Mouse (Mus musculus) C2C12 (cell line): ENCODE data around the gene Gm27021. TPM values are rescaled to one million over a fixed set of nuclear protein-coding genes. Genes with fewer than 3 reads are reported as not detected.

ENCODE experiments used
- H3K27me3 ChIP-seq: one replicate; pipeline ENCODE4 v1.6.1; 2011; ENCODE audit not compliant: control insufficient read depth, insufficient read depth, insufficient read length
- H3K36me3 ChIP-seq: one replicate; pipeline ENCODE4 v1.6.1; 2011; ENCODE audit not compliant: control insufficient read depth, insufficient read depth
- H3K4me3 ChIP-seq: one replicate; pipeline ENCODE4 v1.5.1; 2011; ENCODE audit warnings: mild to moderate bottlenecking, control low read depth; ENCODE audit not compliant: poor library complexity, insufficient read depth, severe bottlenecking
- H3K79me2 ChIP-seq: one replicate; pipeline ENCODE4 v1.6.1; 2011; ENCODE audit not compliant: control insufficient read depth, insufficient read depth
- H3K79me3 ChIP-seq: one replicate; pipeline ENCODE4 v1.6.1; 2011; ENCODE audit warnings: low read depth, control low read depth
- H3ac ChIP-seq: one replicate; pipeline ENCODE3; 2011; ENCODE audit warnings: low read depth; ENCODE audit not compliant: control insufficient read depth, insufficient read length
- CEBPB ChIP-seq: IDR thresholded peaks from one replicate; pipeline ENCODE4 v1.6.1; 2011; ENCODE audit warnings: low read depth, mild to moderate bottlenecking, control low read depth, moderate library complexity
- CTCF ChIP-seq: IDR thresholded peaks from one replicate; pipeline ENCODE4 v1.5.1; 2011; ENCODE audit not compliant: control insufficient read depth, insufficient read depth, insufficient read length
- FOSL1 ChIP-seq: IDR thresholded peaks from one replicate; pipeline ENCODE4 v1.8.0; 2011; ENCODE audit warnings: mild to moderate bottlenecking, low read length; ENCODE audit not compliant: poor library complexity, insufficient read depth, severe bottlenecking
- MAX ChIP-seq: IDR thresholded peaks from one replicate; pipeline ENCODE4 v1.6.1; 2011; ENCODE audit warnings: mild to moderate bottlenecking, control low read depth
- MYOD1 ChIP-seq: IDR thresholded peaks from one replicate; pipeline ENCODE4 v1.6.1; 2011; ENCODE audit warnings: low read depth; ENCODE audit not compliant: control insufficient read depth, insufficient read length
- MYOG ChIP-seq: IDR thresholded peaks from one replicate; pipeline ENCODE4 v1.6.1; 2011; ENCODE audit not compliant: control insufficient read depth, insufficient read length; ENCODE audit errors: extremely low read depth
- USF1 ChIP-seq: IDR thresholded peaks from one replicate; pipeline ENCODE4 v1.6.1; 2011; ENCODE audit warnings: low read depth, mild to moderate bottlenecking, control low read depth, moderate library complexity
- polyA plus RNA-seq: library from polyadenylated mRNA; unstranded; fragments of >200 nt; fragmentation: generic; extraction: Trizol; gene quantifications from one replicate; pipeline ENCODE4 v1.2.1, GENCODE M21; 2012; ENCODE audit warnings: missing spikeins

Gene Gm27021
- polyA plus RNA-seq, 1 experiment: 2.3 TPM

DNA sequence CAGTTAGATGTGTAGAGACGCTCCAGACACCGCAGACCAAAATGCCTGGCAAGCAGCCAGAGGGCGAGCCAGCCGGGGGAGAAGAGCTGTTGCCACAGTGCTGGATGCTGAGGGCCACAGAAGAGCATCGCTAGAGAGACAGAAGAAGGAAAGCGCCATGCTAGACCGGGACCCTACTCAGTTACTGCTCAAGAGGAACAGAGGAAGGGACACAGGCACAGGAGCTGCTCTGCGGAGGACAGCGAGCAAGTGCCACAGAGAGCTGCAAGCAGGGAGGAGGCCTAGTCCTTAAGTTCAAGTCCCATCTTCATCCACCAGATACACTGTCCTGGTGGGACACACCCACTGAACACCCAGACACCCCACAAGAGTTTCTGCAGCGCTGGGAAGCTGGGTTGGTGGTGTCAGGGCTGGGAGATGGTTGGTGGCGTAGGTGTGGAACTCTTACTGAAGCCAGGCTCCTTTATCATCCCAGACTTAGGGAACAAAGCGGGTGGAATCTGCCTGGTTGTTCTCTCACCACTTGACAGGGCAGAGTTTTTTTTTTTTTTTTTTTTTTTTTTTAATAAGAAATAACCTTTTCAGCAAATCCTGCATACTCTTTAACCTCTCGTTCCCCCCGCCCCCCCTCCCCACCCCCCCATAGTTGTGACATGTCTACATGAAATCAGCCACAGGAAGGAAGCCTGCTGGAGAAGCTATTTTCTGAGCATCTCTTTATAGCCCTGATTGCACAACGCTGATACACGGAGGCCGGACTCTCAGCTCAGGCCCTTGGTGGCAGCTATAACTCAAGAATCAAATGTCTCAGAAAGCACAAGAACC, 29.5 kb upstream of the Gm27021 start:
- Histone ChIP-seq H3K79me3 (no peaks in the 10 kb centered on the region), H3K4me3 (no peak overlapping the region), H3K36me3 (no peaks in the 10 kb centered on the region), H3ac (no peak overlapping the region), H3K79me2 (no peaks in the 10 kb centered on the region), H3K27me3 (peaks cover 52% of the 10 kb centered on the region)
- no peak for TF ChIP-seq MAX
- TF ChIP-seq USF1: no peak

- Histone ChIP-seq H3K79me2 (no peaks in the 10 kb centered on the region), H3K27me3 (peaks cover 45% of the 10 kb centered on the region), H3ac (no peak overlapping the region), H3K36me3 (no peaks in the 10 kb centered on the region), H3K79me3 (no peaks in the 10 kb centered on the region), H3K4me3 (no peak overlapping the region)
- no peak for TF ChIP-seq MAX
- TF ChIP-seq MYOD1: no peak
- no peak for TF ChIP-seq MYOG
- TF ChIP-seq CTCF: no peak
- TF ChIP-seq CEBPB: no peak
- TF ChIP-seq USF1: no peak
- TF ChIP-seq FOSL1: no peak
These were observed 28.7 kb upstream of the Gm27021 start for GRCm38 (mm10) chr8:120696401-120697153.

DNA sequence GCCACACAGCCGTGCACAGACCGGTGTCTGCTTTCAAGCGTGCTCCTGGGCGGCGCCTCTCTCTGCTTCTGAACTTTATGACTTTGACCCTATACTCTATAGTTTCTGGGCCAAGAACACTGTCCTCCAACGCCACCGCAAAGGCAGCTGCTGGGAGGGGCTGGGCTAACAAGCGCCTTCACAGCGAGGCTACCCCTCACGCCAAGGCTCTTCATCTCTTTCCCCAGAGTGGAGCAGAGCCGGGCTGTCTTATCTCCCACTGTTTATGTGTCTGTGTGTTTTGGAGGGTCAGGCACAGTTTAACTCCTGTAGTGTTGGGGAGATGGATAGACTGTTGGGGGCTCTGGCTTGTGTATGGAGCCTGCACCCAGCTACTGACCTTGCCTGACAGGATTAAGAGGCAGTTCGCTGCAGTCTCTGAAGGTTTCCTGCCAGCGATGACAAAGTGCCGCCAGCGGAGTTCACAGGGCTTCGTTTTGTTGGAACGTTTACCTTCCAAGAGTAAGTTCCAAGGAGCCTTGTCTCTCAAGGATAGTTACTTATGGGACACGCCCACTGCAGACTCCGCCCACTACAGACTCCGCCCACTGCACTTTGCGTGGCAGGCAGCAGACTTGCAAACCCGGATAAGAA, 26.1 kb upstream of the Gm27021 start:
- H3K79me2 ChIP-seq: no peaks in the 10 kb centered on the region

GRCm38 (mm10) chr8:120692934-120693333, 25.1 kb upstream of the Gm27021 start:
- no peaks in the 10 kb centered on the region for H3K36me3 ChIP-seq
- H3K79me2 ChIP-seq: no peaks in the 10 kb centered on the region
- H3ac ChIP-seq: no peak overlapping the region
- no peak for TF ChIP-seq CEBPB
- no peak for TF ChIP-seq MYOD1
- no peak for TF ChIP-seq USF1
- TF ChIP-seq MYOG: no peak
- TF ChIP-seq FOSL1: no peak
- no peak for TF ChIP-seq MAX
- no peak for TF ChIP-seq CTCF
- H3K79me3 ChIP-seq: no peaks in the 10 kb centered on the region
- H3K4me3 ChIP-seq: no peak overlapping the region
- H3K27me3 ChIP-seq: peaks cover 51% of the 10 kb centered on the region

More for the DNA sequence above, 26.1 kb upstream of the Gm27021 start:
- no peak overlapping the region for H3ac ChIP-seq
- no peak overlapping the region for H3K4me3 ChIP-seq
- H3K79me3 ChIP-seq: no peaks in the 10 kb centered on the region
- peaks cover 41% of the 10 kb centered on the region for H3K27me3 ChIP-seq
- H3K36me3 ChIP-seq: no peaks in the 10 kb centered on the region
- TF ChIP-seq FOSL1 (no peak), MYOD1 (no peak), CTCF (no peak), MAX (no peak), MYOG (no peak), CEBPB (no peak), USF1 (no peak)

DNA sequence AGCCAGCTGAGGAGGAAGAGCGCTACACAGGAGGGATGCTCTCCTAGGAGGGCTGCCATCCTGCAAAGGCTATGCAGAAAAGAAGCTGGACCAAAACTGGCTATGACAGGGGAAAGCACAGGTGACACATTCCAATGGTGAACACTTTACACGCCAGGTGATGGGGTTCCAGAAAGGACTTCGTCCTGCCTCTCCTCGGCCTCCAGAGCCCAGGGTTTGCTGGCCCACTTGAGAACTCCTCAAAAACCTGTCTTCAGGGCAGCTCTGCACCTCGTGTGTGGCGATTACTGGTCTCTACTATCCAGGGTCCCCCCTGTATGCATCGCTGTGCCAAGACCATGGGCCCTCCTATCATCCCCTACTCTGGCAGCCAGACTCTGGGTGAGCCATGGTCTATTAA, 20.6 kb upstream of the Gm27021 start:
- no peaks in the 10 kb centered on the region for H3K36me3 ChIP-seq
- H3K27me3 ChIP-seq: peaks cover 62% of the 10 kb centered on the region
- H3K79me3 ChIP-seq: no peaks in the 10 kb centered on the region
- H3ac ChIP-seq: no peak overlapping the region
- H3K4me3 ChIP-seq: no peak overlapping the region
- H3K79me2 ChIP-seq: no peaks in the 10 kb centered on the region
- no peak for TF ChIP-seq MYOD1
- TF ChIP-seq USF1: no peak
- no peak for TF ChIP-seq FOSL1
- TF ChIP-seq MYOG: no peak
- TF ChIP-seq MAX: no peak
- no peak for TF ChIP-seq CTCF
- no peak for TF ChIP-seq CEBPB
